Mouse (Mus musculus) kidney, adult 11 months (tissue): Measurements from ENCODE around the gene Trp53bp2.
A peak's percentile ranks its signal among the peaks of the same experiment; 100 is the strongest.

Experiments used
- DNase-seq: peaks from one replicate; pipeline ENCODE4 v3.0.0; 2022

Gene Trp53bp2

DNA sequence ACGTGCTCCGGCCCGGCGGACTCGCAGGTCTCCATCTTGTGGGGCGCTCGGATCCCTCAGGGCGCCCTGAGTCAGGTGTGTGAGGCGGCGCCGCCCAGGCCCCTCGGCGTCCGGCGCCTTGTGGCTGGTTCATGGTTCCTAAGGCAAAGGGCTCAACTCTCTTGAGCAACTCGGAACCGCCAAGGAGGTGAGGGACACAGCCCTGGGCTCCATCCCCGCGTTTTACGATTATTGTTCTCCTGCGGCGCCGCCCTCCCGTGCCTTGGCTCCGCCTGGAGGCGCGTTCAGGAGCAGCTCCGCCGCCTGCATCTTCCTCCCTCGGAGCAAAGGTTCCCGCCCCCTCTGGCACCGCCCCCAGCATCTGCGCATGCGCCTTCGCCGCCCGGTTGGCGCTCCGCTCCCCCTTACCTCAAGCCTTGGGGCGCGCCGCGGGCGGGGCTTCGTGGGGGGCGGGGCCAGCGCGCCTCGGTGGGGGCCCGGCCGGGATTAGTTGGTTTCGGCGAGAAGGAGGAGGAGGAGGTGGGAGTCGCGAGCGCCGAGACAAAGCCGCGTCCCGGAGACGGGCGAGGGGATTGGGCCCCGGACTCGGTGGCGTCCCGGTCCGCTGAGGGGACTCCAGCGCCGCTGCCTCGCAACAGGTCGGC lies at the start of gene Trp53bp2:
Trp53bp2 (plus strand) TSS at position 489 of the 644 bp plus-strand sequence.
- peak; percentile 97 for DNase-seq

DNA sequence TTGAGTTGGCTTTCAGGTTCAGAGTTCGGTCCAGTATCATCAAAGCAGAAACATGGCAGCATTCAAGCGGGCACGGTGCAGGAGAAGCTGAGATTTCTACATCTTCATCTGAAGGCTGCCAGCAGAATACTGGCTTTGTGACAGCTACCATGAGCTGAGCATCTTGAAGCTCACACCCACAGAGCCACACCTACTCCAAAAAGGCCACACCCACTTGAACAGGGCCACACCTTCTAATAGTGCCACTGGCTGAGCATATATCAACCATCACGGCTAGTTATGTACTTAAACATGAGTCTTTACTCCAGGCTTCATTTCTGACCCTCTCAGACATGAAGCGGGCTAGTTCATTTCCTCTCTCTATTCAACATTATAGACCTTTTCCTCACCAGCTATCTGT lies 46.3 kb upstream of the Trp53bp2 start:
- DNase-seq, result no peak

DNA sequence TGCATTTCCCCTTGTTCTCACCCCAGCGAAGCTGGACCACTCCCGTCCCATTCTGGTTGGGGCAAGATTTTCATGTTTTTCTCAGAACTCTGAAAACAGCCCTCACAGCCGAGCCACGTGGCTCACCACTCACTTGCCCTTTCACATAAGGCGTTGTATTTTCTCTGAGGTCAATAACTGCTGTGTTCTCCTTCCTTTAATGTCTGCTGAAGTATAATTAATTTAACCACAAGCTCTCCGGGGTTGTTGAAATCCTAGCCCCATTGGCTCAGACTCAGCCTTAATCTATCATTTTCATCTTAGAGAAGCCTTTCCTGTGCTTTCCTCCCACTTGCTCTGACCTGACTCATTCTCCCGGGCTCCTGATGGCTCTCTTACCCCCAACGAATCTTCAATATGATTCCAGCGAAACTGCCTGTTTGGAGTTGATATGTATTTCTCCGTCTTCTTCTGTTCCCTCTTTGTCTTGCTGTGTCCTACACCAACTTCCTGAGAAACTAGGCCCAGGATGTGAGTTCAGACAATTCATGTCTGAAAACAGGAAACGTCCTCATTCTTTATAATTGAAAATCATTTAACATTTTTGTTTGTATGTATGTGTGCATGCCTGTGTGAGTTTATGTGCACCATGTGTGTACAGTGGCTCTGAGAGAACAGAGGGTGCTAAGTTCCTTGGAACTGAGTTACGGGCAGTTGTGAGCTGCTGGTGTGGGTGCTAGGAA lies 45.1 kb upstream of the Trp53bp2 start:
- DNase-seq, result no peak

DNA sequence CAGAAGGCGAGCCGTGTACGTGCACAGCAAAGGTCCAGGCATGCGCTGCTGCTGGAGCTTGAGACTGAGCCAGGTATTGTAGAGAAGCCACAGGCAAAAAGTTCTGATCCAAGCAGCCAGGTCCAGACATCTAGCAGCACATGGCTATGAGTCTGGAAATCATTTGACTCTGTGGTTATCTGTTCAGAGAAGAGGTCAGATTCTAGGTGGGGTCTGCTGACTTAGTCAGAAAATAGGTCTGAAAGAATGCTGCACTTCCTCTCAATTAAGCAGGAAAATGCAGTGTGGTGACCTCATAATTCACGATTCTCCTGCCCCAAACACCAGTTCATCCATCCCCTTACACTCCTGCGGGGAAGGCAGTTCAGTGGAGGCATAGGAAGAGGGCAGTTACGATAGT lies 40.7 kb upstream of the Trp53bp2 start:
- DNase-seq, result no peak

DNA sequence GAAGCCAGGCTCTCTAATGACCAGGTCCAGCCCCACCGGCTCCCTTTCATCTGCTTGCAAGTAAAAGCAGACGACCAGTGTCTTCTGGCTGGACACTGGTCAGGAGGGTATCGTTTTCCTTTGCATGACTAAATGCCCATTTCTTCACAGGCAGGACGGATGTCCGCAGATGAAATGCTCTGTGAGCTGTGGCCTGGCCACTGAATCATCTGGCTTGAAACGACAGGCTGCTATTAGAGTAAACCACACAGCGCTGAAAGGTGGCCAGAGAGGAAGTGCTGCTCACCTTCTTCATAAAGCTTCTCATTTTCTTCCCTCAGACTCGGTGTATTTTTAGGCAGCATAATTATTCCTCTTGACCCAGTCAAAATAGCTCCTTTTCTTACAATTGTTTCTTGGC lies 40.2 kb upstream of the Trp53bp2 start:
- no peak for DNase-seq

DNA sequence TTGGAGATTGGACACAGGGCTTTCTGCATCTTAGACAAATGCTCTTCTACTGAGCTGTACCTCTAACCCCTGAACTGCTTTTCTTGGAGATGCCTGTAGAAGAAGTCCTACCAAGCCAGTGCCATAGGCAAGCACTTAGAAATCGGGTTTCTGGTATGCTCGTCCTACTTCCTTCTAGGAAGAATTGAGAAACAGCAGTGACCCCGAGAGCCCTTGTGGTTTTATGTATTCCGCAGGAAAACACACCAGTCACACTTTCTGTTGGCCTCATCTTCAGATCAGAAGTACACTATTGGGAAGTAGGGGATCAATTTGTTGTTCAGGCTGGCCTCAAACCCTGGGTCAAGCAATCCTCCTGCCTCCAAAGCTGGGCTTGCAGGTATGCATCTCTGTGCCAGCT lies 39.5 kb upstream of the Trp53bp2 start:
- no peak for DNase-seq

DNA sequence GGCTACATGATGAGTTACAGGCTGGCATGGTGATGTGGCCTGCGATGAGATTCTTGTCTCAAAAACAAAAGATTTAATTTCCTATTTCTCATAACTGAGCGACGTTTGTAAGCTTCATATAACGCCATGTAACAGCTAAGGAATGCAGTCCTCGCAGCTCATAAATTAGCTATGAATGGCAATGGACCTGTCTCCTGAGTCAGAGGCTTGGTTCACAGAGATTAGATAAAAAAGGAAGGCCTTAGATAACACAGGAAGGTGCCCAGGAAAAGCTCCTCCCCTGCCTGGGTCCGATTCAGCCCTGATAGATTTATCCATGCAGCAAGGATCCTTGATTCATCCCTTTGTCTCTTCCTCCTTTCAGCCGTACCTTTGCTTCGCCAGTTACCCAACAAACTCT lies 37.1 kb upstream of the Trp53bp2 start:
- DNase-seq, result no peak

DNA sequence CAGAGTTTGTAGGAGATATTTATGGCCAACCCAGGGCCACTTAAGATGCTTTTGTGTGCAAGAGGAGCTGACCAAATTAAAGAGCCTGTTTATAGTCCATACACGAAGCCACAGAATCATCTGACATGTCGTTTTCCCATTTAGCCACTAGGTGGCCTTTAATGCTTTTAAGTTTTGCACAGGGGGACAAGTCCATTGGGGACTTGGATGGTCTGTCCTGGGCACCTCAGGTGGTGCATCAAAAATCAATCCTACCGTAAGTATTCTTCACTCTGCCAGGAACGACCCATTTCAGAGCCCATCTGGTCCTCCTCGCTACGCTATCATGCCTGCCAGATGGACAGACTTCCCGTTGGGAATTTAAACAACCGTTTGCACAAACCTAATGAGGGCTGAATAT lies 32.8 kb upstream of the Trp53bp2 start:
- DNase-seq, result peak; percentile 9

DNA sequence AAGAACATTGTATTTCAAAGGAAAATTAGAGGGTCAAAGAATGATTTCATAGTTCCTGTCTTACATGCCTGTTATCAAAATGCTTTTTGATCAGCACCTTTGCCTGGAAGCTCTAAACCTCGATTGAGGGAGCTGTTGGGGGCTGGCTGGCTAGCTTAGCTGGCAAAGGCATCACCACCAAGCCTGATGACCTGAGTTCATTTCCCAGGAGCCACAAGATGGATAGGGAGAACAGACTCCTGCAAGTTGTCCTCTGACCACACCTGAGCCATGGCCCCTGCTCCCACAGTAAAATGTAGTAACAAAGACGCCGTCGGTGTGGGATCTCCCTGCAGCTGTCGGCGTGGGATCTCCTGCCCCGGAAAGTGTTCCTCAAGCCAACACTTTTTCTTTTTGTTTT lies 32.1 kb upstream of the Trp53bp2 start:
- no peak for DNase-seq

DNA sequence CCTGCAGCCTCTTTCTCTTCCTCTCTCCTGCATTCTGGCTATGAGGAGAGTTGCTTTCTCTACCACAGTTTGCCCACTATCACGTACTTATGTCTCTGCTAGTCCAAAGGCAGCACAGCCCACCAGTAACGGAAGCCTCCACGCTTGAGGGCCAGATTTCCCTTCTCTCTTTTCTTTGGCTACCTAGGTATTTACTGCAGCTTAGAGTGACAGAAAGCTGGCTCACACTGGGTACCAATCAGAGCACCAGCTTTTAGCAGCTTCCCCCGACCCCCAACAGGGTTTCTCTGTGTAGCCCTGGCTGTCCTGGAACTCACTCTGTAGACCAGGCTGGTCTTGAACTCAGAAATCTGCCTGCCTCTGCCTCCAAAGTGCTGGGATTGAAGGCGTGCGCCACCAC lies 31.5 kb upstream of the Trp53bp2 start:
- no peak for DNase-seq

DNA sequence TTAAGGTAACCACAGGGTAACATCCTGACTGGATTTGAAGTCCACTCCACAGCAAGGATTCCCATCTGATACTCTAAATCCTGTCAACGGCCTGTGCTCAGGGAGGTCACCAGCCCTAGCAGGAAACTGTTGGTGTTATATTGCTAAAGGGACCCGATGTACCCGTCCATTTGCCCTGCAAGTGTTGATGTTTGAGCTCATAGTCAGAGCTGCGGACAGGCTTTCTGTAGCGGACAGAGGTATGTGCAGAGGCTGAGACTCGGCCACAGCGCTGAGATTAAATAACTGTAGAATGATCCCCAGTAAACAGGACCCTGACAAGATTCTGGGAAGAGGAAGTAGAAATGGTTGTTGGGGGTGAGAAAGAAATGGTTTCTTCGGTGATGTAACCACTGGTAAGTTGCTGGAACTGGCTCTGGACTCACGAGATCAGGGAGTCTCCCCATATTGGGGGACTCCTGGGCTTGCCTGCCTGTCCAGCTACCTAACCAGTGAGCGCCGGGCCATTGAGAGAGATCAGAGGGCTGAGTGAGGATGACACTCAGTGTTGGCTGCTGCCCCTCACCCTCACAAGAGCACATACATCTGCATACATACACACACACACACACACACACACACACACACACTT lies 30.7 kb upstream of the Trp53bp2 start:
- no peak for DNase-seq

DNA sequence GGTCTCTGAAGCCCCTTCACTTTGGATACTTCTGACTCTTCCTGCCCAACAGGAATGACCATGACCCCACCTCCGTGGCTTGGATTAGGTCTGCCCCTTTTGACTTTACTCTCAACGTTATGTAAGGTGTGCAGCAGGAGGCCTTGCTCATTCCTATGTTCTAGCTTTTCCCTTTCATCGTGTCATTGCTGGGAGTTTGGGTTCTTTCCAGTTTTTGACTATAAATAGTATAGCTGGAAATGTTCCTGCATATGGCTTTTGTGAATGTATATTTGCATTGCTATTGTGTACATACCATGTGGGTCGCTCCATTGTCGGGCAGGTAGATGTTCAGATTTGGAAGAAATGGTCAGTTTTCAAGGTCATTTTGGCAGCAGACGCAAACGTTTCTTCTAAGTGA lies 30.1 kb upstream of the Trp53bp2 start:
- no peak for DNase-seq

DNA sequence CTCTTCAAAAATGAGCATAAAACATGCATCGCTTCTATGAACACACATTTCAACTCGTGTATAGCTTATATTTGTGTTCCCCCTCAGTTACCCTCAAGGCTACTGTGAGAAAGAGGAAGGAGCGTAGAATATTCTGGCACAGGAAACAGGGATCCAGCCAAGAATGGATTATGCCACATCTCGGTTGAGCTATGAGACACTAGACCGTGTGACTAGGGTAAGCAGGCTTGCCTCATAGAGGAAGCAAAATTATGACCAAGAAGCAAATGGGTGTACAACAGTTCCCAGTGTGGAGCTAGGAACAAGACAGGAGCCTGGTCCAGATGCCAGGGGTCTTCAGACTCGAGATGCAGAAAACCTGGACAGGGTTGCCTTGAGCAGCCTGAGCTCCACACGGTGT lies 28.3 kb upstream of the Trp53bp2 start:
- no peak for DNase-seq

DNA sequence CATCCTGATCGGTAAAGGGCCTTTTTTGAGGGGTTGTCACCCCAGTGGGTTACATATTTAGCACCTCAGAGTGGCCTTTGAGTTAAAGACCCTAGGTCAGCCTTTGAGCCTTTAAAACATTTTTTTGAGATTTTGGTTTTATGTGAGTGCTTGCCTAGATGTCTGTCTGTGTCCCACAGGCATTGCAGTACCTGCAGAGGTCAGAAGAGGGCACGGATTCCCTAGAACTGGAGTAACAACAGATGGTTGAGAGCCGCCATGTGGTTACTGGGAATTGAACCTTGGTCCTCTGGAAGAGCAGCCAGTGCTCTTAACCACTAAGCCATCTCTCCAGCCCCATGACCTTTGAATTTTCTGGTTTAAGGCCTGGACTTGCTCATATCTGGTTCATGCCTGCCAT lies 27.6 kb upstream of the Trp53bp2 start:
- no peak for DNase-seq

DNA sequence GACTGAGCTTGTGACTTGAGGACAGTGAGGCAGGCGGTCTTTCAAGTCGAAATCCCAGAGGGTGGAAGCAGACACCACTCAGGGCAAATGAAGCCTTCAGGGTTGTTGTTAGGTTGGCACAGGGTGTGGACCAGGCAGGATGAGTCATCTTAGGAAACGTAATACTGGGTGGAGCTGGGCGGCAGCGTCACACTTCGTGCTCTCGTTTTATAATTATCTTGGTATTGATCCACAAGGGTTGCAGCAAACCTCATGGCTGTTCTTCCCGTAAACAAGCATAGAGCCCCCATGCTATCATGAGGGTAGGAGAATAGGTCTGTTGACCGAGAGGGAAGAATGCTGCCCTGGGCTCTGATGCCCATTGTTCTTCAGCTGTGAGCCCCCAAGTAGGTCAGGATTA lies 25.9 kb upstream of the Trp53bp2 start:
- no peak for DNase-seq

DNA sequence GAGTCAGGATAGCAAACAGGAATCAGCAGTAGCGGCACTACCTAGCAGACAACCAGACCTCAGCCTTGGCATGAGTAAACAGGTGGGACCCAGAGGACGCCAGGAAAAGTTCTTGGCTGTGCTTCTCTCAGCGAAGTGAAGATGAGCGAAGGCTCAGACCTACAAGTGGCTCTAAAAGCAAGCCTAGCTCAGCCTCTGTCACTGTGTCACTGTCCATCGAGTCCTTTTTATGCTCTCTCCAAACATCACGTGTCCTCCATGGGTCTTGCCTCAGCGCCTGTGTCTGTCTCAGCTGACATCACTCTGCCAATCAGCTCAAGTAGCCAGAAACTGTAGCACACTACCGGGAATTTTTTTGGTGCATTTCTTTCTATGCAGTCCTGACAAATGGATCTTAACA lies 22.5 kb upstream of the Trp53bp2 start:
- no peak for DNase-seq

DNA sequence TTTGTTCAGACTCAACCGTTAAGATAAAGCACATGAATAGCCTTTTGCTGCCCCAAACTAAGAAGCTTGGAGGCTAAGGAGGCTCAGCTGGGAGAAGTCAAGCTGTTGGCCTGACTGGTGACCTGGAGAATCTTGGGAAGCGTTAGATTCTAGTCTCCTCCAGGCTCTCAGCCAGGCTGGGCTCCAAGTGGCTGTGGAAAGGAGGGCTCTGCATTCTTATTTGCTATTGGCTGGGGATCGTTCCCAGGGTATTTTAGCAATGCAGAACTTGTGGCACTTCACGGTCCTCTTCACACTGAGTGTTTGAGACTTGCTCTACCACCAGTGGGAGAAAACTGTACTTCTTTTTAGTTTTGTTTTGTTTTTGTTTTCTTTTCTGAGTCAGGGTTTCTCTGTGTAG lies 20.2 kb upstream of the Trp53bp2 start:
- DNase-seq, result peak; percentile 19

DNA sequence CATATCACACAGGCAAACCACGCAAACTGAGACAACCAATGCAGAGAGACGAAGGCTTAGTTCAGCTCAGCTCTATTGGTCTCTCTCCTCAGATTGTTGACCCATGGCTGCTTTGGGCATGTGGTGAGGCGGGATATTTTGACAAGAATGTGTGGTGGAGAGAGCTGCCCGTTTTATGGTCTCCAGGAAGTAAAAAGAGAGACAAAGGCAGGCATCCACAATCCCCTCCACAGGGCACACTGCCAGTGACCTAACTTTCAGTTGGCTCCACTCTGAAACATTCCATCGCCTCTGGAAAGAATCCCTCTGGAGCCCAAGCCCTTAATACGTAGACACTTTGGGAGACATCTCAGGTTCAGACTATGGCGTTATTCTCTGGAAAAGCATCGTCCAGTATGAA lies 10.8 kb upstream of the Trp53bp2 start:
- no peak for DNase-seq

DNA sequence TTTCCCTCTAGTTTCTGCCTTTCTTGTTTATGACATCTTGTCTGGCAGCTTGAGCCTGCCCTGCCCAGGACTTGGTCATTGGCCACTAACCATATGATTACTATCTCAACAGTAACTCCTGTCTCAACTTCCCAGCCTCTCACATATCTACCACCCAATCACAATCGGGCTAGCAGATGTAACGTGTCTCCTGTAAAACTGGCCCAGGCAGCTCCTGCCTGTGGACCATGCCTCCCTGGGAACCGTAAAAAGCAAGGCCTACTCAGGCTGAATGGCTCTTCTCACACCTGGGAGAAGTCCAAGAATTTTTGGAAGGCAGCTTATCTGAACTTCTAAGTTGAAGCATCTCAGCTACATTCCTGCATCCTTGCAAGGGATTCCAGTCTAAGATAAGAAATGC lies 10.2 kb upstream of the Trp53bp2 start:
- no peak for DNase-seq

DNA sequence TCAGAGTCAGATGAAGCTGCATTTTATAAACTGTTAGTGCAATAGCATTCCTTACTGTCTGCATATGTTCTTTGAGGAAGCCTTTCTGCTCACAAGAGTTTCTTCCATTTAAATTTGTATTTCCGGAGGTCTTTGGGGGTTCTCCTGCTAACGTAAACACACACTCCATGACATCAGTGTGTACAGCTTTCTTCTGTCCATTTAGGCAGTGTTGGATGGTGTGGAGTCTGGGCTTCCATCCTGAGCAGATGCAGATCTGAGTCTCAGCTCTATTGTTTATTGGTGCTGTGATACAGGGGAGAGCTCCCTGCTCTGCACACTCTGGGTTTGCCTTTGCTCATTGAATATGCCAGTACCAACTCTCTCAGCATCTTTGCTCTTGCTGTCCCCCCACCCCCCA lies 9.8 kb upstream of the Trp53bp2 start:
- no peak for DNase-seq

DNA sequence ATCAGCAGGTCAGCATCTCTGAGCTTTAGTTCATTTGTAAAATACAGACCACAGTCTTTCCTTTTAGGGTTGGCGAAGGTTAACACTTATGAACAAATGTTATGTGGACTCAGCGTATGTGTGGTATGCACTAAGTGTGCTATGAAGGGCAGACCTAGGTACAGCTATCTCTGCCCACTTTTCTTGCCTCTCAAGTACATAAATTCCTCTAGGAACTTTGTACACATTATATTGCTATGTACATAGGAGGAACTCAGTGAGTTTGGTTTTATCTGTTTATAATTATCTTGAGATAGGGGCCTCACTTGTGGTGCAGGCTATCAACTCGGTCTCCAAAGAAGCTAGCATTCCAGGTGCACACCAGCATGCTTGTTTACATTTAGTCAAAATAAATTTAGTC lies 9.1 kb upstream of the Trp53bp2 start:
- no peak for DNase-seq

DNA sequence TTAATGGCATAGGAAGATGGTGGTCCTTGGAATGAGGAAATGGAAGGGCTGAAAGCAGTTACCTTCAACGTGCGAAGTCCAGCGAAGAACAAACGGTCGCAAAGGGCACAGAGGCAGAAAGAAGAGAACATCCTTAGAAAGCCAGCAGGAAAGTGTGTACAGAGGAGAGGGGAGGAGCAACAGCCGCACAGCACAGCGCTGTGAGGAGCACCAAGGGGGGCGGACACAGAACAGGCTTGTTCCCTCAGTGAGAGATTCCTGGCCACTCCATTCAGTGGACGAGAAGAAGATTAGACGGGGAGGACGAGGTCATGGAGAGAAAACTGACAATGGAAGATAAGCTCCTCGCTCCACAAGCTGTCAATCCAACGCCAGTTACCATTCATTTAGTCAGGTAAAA lies 5.9 kb upstream of the Trp53bp2 start:
- no peak for DNase-seq

DNA sequence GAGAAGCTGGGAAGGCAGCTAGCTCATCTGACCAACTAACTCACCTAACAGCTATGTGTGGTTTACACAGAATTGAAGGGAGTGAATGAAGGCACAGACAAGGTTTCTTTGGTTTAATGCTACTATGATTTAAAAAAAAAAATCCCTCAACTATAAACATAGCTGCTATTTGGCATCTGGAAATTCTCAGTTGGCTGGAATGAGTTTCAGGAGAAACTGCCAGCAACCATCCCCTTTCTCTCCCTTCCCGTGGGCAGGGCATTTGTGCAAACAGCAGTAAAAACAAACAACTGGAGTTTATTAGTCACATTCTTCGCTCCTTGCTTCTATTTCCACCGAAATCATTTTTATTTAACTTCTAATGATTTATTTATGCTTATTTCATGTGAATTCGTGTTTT lies 2.4 kb upstream of the Trp53bp2 start:
- DNase-seq, result no peak

DNA sequence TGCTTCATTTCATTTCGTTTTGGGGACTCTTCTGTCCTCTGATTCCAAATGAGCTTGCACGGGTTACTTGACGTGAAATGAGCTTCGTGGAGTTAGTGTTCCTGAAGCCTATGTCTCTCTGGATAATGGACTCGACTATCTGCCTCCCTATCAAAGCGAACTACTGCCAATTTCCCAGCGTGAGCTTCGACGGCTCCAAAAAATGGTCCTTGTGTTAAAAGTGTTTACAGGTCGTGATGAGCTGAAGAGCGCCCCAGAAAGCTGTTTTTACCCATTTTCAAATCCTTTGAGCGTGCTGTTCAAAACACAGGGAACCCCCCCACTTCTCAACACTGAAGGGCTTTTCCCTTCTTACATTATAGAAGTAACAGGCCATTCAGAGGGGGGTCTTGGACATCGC lies 729 bp upstream of the Trp53bp2 start:
- DNase-seq, result no peak
